22 mouse cellular contexts compared by ENCODE assay signal in genomic region chr11:111767012-111767392, GRCm38 (mm10).
DNase-seq lines count a peak whose midpoint lies in the region; ATAC-seq lines count a peak whose summit lies in the region.
"Had no signal": no experiment of that assay in that cellular context is flagged by ENCODE, and none has a peak within 500 bp of the region (broad histone marks: within the 10 kb centered on the region; RNA-seq: fewer than 3 reads in every experiment).

No protein-coding gene starts in this region.

- WGBS in forebrain, embryonic 10.5 days = 94% methylated on average over 1 of the region's 1 CpGs
- 86% methylated on average over 1 of the region's 1 CpGs for WGBS in forebrain, embryonic 11.5 days
- WGBS in heart, embryonic 12.5 days = 92% methylated on average over 1 of the region's 1 CpGs
- WGBS in midbrain, embryonic 10.5 days = 88% methylated on average over 1 of the region's 1 CpGs
- WGBS in midbrain, embryonic 15.5 days = 38% methylated on average over 1 of the region's 1 CpGs
- 33% methylated on average over 1 of the region's 1 CpGs for WGBS in midbrain, embryonic 13.5 days

- H3K36me3 ChIP-seq in forebrain, embryonic 10.5 days (replicated peaks) = no peaks in the 10 kb centered on the region
- no peaks in the 10 kb centered on the region for H3K36me3 ChIP-seq in forebrain, embryonic 11.5 days (ENCODE audit: control insufficient read depth, insufficient read depth, low read length)
- H3K36me3 ChIP-seq in heart, embryonic 12.5 days = no peaks in the 10 kb centered on the region
- no peaks in the 10 kb centered on the region for H3K36me3 ChIP-seq in midbrain, embryonic 10.5 days
- H3K36me3 ChIP-seq in midbrain, embryonic 15.5 days (replicated peaks) = no peaks in the 10 kb centered on the region
- H3K36me3 ChIP-seq in midbrain, embryonic 13.5 days = no peaks in the 10 kb centered on the region
- H3K36me3 ChIP-seq: embryonic facial prominence, embryonic 15.5 days; heart, embryonic 15.5 days; liver, embryonic 12.5 days; neural tube, embryonic 12.5 days had no signal

- H3K4me2 ChIP-seq in forebrain, embryonic 11.5 days (ENCODE audit: low read depth, low read length, severe bottlenecking) = no peak overlapping the region
- no peak overlapping the region for H3K4me2 ChIP-seq in heart, embryonic 12.5 days
- no peak overlapping the region for H3K4me2 ChIP-seq in midbrain, embryonic 15.5 days
- H3K4me2 ChIP-seq in midbrain, embryonic 13.5 days (replicated peaks) = no peak overlapping the region
- H3K4me2 ChIP-seq: embryonic facial prominence, embryonic 15.5 days; heart, embryonic 15.5 days; liver, embryonic 12.5 days; neural tube, embryonic 12.5 days had no signal

- no peaks in the 10 kb centered on the region for H3K27me3 ChIP-seq in forebrain, embryonic 10.5 days (ENCODE audit: poor library complexity, severe bottlenecking)
- H3K27me3 ChIP-seq in forebrain, embryonic 11.5 days (ENCODE audit: control insufficient read depth, insufficient read depth, low read length) = no peaks in the 10 kb centered on the region
- H3K27me3 ChIP-seq in heart, embryonic 12.5 days (replicated peaks) = no peaks in the 10 kb centered on the region
- H3K27me3 ChIP-seq in midbrain, embryonic 10.5 days (ENCODE audit: low read depth, poor library complexity, severe bottlenecking) = no peaks in the 10 kb centered on the region
- H3K27me3 ChIP-seq in midbrain, embryonic 15.5 days (replicated peaks) = no peaks in the 10 kb centered on the region
- no peaks in the 10 kb centered on the region for H3K27me3 ChIP-seq in midbrain, embryonic 13.5 days
- H3K27me3 ChIP-seq: CH12.LX; embryonic facial prominence, embryonic 15.5 days; heart, embryonic 15.5 days; liver, embryonic 12.5 days; neural tube, embryonic 12.5 days had no signal

- no peak overlapping the region for H3K4me3 ChIP-seq in forebrain, embryonic 10.5 days
- H3K4me3 ChIP-seq in forebrain, embryonic 11.5 days (ENCODE audit: low read depth, low read length) = no peak overlapping the region
- no peak overlapping the region for H3K4me3 ChIP-seq in heart, embryonic 12.5 days
- H3K4me3 ChIP-seq in midbrain, embryonic 10.5 days = no peak overlapping the region
- H3K4me3 ChIP-seq in midbrain, embryonic 15.5 days = no peak overlapping the region
- no peak overlapping the region for H3K4me3 ChIP-seq in midbrain, embryonic 13.5 days (replicated peaks)
- H3K4me3 ChIP-seq: embryonic facial prominence, embryonic 15.5 days; heart, embryonic 15.5 days; liver, embryonic 12.5 days; neural tube, embryonic 12.5 days had no signal

- DNase-seq in forebrain, embryonic 10.5 days (ENCODE audit: extremely low spot score, low spot score) = no peak
- no peak for DNase-seq in forebrain, embryonic 11.5 days (ENCODE audit: low spot score)
- no peak for DNase-seq in heart, adult 11 months
- DNase-seq in midbrain, embryonic 10.5 days (ENCODE audit: low spot score) = no peak
- no peak for DNase-seq in lung, postnatal 36 days
- DNase-seq: adrenal gland, adult 8-10 months; cerebellum, adult 2 months; gastrocnemius, postnatal 25 days; kidney, adult 9 months; liver, postnatal 0 days; thymus, adult 2 months; thymus, postnatal 36 days had no signal

- ATAC-seq in forebrain, embryonic 11.5 days (replicated peaks; ENCODE audit: low FRiP score) = no peak
- ATAC-seq in heart, embryonic 12.5 days (ENCODE audit: insufficient number of reproducible peaks, low FRiP score) = no peak
- ATAC-seq in midbrain, embryonic 15.5 days (replicated peaks) = no peak
- ATAC-seq in midbrain, embryonic 13.5 days = no peak
- ATAC-seq: intestine, embryonic 16.5 days; liver, embryonic 12.5 days; liver, postnatal 0 days had no signal

- no peak overlapping the region for H3K9ac ChIP-seq in forebrain, embryonic 11.5 days (ENCODE audit: low read length)
- no peak overlapping the region for H3K9ac ChIP-seq in heart, embryonic 12.5 days
- H3K9ac ChIP-seq in midbrain, embryonic 15.5 days = no peak overlapping the region
- no peak overlapping the region for H3K9ac ChIP-seq in midbrain, embryonic 13.5 days (replicated peaks)
- H3K9ac ChIP-seq: embryonic facial prominence, embryonic 15.5 days; heart, embryonic 15.5 days; liver, embryonic 12.5 days; liver, postnatal 0 days; neural tube, embryonic 12.5 days had no signal

- peaks cover 15% of the 10 kb centered on the region for H3K4me1 ChIP-seq in forebrain, embryonic 10.5 days
- no peaks in the 10 kb centered on the region for H3K4me1 ChIP-seq in forebrain, embryonic 11.5 days (replicated peaks; ENCODE audit: control insufficient read depth, insufficient read depth, low read length)
- peaks cover 6% of the 10 kb centered on the region for H3K4me1 ChIP-seq in heart, embryonic 12.5 days (replicated peaks)
- peaks cover 12% of the 10 kb centered on the region for H3K4me1 ChIP-seq in midbrain, embryonic 10.5 days
- no peaks in the 10 kb centered on the region for H3K4me1 ChIP-seq in midbrain, embryonic 15.5 days
- peaks cover 5% of the 10 kb centered on the region for H3K4me1 ChIP-seq in midbrain, embryonic 13.5 days (replicated peaks)
- H3K4me1 ChIP-seq: embryonic facial prominence, embryonic 15.5 days; liver, embryonic 12.5 days; neural tube, embryonic 12.5 days had no signal

- peak overlapping the region; percentile 67 for H3K27ac ChIP-seq in forebrain, embryonic 10.5 days
- H3K27ac ChIP-seq in forebrain, embryonic 11.5 days (ENCODE audit: low read depth, low read length) = no peak overlapping the region
- H3K27ac ChIP-seq in heart, embryonic 12.5 days (ENCODE audit: poor library complexity, severe bottlenecking) = peak overlapping the region; percentile 13; the same call in 1 of the 2 replicates
- H3K27ac ChIP-seq in midbrain, embryonic 10.5 days (replicated peaks) = peak overlapping the region; percentile 63
- H3K27ac ChIP-seq in midbrain, embryonic 15.5 days = no peak overlapping the region
- H3K27ac ChIP-seq in midbrain, embryonic 13.5 days = peak overlapping the region; percentile 62; the same call in 1 of the 2 replicates
- H3K27ac ChIP-seq: embryonic facial prominence, embryonic 15.5 days; liver, embryonic 12.5 days; macrophage; neural tube, embryonic 12.5 days had no signal

- no peaks in the 10 kb centered on the region for H3K9me3 ChIP-seq in forebrain, embryonic 10.5 days
- no peaks in the 10 kb centered on the region for H3K9me3 ChIP-seq in forebrain, embryonic 11.5 days (ENCODE audit: control insufficient read depth, low read length)
- H3K9me3 ChIP-seq in heart, embryonic 12.5 days (replicated peaks) = no peaks in the 10 kb centered on the region
- H3K9me3 ChIP-seq in midbrain, embryonic 10.5 days (replicated peaks) = no peaks in the 10 kb centered on the region
- no peaks in the 10 kb centered on the region for H3K9me3 ChIP-seq in midbrain, embryonic 15.5 days
- H3K9me3 ChIP-seq in midbrain, embryonic 13.5 days = no peaks in the 10 kb centered on the region
- H3K9me3 ChIP-seq: embryonic facial prominence, embryonic 15.5 days; heart, embryonic 15.5 days; liver, embryonic 12.5 days; neural tube, embryonic 12.5 days had no signal

Comparison
In these comparisons a context has a peak if more than half of its experiments do, and no peak if none do; other contexts are left out.
1. H3K27ac ChIP-seq: peak in forebrain, embryonic 10.5 days (single experiment), heart, embryonic 12.5 days (single experiment), midbrain, embryonic 10.5 days (single experiment) and midbrain, embryonic 13.5 days (single experiment); none in forebrain, embryonic 11.5 days (single experiment) and midbrain, embryonic 15.5 days (single experiment).